Mouse (Mus musculus) heart, embryonic 14.5 days (tissue): ENCODE data around the gene Gfpt2. TPM values are rescaled to one million over a fixed set of nuclear protein-coding genes. Genes with fewer than 3 reads are reported as not detected.
"Not testable (repeated sequence)": the region's sequence is repeated elsewhere in the genome, so short reads cannot be mapped to it uniquely, and the experiment has no call there.

Experiments used
- ATAC-seq: fragments of 200-750 bp; cut with Nextera tagmentation; 2 replicates; pipeline ENCODE4 v1.8.0; 2017; ENCODE audit warnings: low read depth, moderate TSS enrichment; ENCODE audit not compliant: insufficient number of reproducible peaks, insufficient read depth, low FRiP score
- H3K27ac ChIP-seq, 2 experiments: fragments of 200-500 bp in 1 of 2; fragments of 300-500 bp in 1 of 2; sonication (generic) in 1 of 2; replicated peaks in 1 of 2; 2 replicates each; pipeline ENCODE4 v1.5.1; 2012 to 2014; ENCODE audit warnings: low read depth in 2 of 2, low read length in 2 of 2, control low read depth in 1 of 2, mild to moderate bottlenecking in 1 of 2, mixed read lengths in 1 of 2; ENCODE audit not compliant: control insufficient read depth in 1 of 2, insufficient read depth in 1 of 2
- H3K27me3 ChIP-seq: fragments of 300-500 bp; sonication (generic); 2 replicates; pipeline ENCODE4 v1.6.1; 2014; ENCODE audit warnings: mild to moderate bottlenecking, low read length, control low read depth; ENCODE audit not compliant: control insufficient read depth, insufficient read depth
- H3K36me3 ChIP-seq: fragments of 300-500 bp; sonication (generic); 2 replicates; pipeline ENCODE4 v1.6.1; 2014; ENCODE audit warnings: mild to moderate bottlenecking, control low read depth, low read length, mixed read lengths; ENCODE audit not compliant: control insufficient read depth, insufficient read depth
- H3K4me1 ChIP-seq, 2 experiments: fragments of 200-500 bp in 1 of 2; fragments of 300-500 bp in 1 of 2; sonication (generic) in 1 of 2; 2 replicates each; pipeline ENCODE4 v1.6.1; 2012 to 2014; ENCODE audit warnings: low read length in 2 of 2, control low read depth in 1 of 2, mixed read lengths in 1 of 2; ENCODE audit not compliant: control insufficient read depth in 2 of 2, insufficient read depth in 2 of 2
- H3K4me2 ChIP-seq: fragments of 300-500 bp; sonication (generic); 2 replicates; pipeline ENCODE4 v1.6.1; 2014; ENCODE audit warnings: mild to moderate bottlenecking, low read length
- H3K4me3 ChIP-seq, 2 experiments: fragments of 200-500 bp in 1 of 2; fragments of 300-500 bp in 1 of 2; sonication (generic) in 1 of 2; 2 replicates each; pipeline ENCODE4 v1.5.1; 2012 to 2014; ENCODE audit warnings: low read length in 2 of 2, mild to moderate bottlenecking in 2 of 2, control low read depth in 1 of 2, low read depth in 1 of 2, moderate library complexity in 1 of 2; ENCODE audit not compliant: control insufficient read depth in 1 of 2, insufficient read depth in 1 of 2
- H3K9ac ChIP-seq: fragments of 300-500 bp; sonication (generic); 2 replicates; pipeline ENCODE4 v1.6.1; 2014; ENCODE audit warnings: mild to moderate bottlenecking, low read length
- H3K9me3 ChIP-seq: fragments of 300-500 bp; sonication (generic); 2 replicates; pipeline ENCODE4 v1.6.1; 2016; ENCODE audit warnings: low read length, control low read depth; ENCODE audit not compliant: control insufficient read depth
- WGBS: fragments of 180-500 bp; shearing (Covaris S2); extraction: QIAGEN DNeasy Blood & Tissue Kit; methylation state at CpG from one replicate; pipeline ENCODE4 v1.1.7; 2014; 5-methylcytosine and 5-hydroxymethylcytosine counted together
- polyA plus RNA-seq: library from polyadenylated mRNA; unstranded; fragments of >200 nt; fragmentation: Nextera tagmentation; extraction: Ambion mirVana; gene quantifications from 2 replicates; pipeline ENCODE4 v1.2.1, GENCODE M21; 2014

Gfpt2 gene
- polyA plus RNA-seq, 1 experiment from 2014 or later = 7.8 TPM

DNA sequence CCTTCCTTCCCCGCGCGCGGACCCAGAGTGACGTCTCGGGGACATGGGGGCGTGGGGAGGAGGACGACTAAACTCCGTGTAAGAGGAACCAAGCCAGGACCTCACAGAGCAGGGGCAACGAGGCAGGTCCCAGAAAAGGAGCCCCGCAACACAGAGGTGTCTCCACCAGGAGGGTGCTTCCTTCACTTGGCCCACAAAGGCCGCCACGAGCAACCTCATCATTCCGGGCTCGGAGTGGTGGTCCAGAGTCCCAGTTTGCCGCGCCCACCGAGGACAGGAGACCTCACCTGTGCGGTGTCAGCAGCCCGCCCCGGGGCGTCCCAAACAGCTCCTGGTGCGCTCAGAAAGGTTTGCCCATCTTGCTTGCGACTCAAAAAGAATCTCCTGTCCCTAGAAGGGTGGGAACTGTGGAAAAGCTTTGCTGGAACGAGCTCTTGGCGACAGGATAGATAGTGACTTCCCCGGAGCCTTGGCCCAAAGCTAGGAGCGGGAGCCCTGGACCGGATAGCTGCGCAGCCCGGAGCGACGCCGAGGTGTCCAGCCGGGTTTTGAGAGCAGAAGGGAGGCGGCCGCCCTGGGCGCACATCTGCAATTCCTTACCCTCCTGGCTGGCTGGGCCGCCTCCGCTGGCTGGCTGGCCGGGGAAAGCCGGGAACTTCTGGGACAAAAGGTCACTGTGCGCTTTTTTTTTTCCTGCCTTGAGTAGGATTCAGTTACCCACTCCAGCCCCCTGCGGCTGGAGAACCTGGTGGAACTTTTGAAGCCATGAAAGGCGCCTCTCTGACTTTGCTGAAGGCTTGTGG, 565 bp downstream of the Gfpt2 start:
- 2% methylated on average over 40 of the region's 45 CpGs for WGBS
- Histone ChIP-seq H3K4me1 (peaks cover 6 to 10% of the 10 kb centered on the region in 2 experiments; a peak in 2 of 4 replicates), H3K27ac (peak overlapping the region in 1 of 2 experiments; percentile 33; a peak in 1 of 4 replicates), H3K36me3 (no peaks in the 10 kb centered on the region), H3K4me2 (peak overlapping the region; percentile 92), H3K9me3 (no peaks in the 10 kb centered on the region), H3K4me3 (peak overlapping the region; percentile 44 to 60), H3K27me3 (no peaks in the 10 kb centered on the region), H3K9ac (peak overlapping the region; percentile 61)
- ATAC-seq = 0 out of 2 replicates have a peak, but pooled peaks have one; percentile 9

DNA sequence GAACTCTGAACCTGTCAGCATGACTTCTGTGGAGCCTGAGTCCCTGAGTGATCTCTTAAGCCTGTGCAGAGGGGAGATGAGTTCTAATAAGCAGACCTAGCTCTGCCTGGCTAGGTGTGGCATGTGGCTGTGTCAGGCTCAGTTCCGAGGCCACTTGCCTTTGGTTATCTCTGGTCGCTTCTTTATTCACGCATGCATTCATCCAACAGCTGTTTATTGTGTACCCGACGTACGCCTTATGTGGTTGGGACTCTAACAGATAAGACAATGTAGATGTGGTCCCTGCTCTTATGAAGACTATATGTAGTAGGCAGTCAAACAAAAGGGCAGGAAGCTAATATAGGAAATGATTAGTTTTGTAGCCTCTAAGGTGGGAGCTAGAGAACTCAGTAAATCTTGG, 5.0 kb downstream of the Gfpt2 start:
- Histone ChIP-seq H3K4me1 (peaks cover 4 to 6% of the 10 kb centered on the region in 2 experiments; a peak in 2 of 4 replicates), H3K4me2 (no peak overlapping the region), H3K27me3 (no peaks in the 10 kb centered on the region), H3K27ac (no peak overlapping the region), H3K9ac (no peak overlapping the region), H3K9me3 (no peaks in the 10 kb centered on the region), H3K4me3 (no peak overlapping the region), H3K36me3 (no peaks in the 10 kb centered on the region)
- no peak for ATAC-seq
- 79% methylated on average over 6 of the region's 6 CpGs for WGBS

DNA sequence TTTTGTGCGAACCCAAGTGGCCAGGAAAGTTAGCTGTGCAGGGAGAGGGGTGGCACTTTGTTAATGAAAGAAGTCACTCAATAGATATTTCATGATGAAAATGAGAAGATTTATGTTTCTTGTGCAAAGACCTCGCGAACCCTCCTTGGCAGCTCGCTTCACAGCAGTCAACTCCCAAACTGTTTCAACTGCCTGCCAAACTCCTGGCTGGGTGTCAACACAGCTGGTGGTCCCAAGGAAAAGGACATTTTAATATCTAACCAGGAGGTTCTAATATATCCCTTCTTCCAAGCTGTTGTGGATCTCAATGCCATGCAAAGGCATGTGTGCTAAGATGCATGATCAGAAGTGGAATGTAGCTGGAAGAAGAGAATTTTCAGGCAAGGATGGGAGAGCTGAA, 7.5 kb downstream of the Gfpt2 start:
- no peaks in the 10 kb centered on the region for H3K36me3 ChIP-seq
- no peak for ATAC-seq
- H3K27ac ChIP-seq = no peak overlapping the region
- H3K4me2 ChIP-seq = no peak overlapping the region
- WGBS = 81% methylated on average over 4 of the region's 4 CpGs
- no peaks in the 10 kb centered on the region for H3K9me3 ChIP-seq
- H3K4me1 ChIP-seq = no peaks in the 10 kb centered on the region
- no peak overlapping the region for H3K9ac ChIP-seq
- H3K4me3 ChIP-seq = no peak overlapping the region
- H3K27me3 ChIP-seq = no peaks in the 10 kb centered on the region

- H3K36me3 ChIP-seq = 0 out of 2 replicates have a peak, but pooled peaks cover 4% of the 10 kb centered on the region
- WGBS = 93% methylated on average over 4 of the region's 4 CpGs
- no peak overlapping the region for H3K4me3 ChIP-seq
- no peaks in the 10 kb centered on the region for H3K27me3 ChIP-seq
- H3K9ac ChIP-seq = no peak overlapping the region
- no peak overlapping the region for H3K27ac ChIP-seq
- no peaks in the 10 kb centered on the region for H3K4me1 ChIP-seq
- no peak for ATAC-seq
- H3K9me3 ChIP-seq = no peaks in the 10 kb centered on the region
- no peak overlapping the region for H3K4me2 ChIP-seq
Observed at GRCm38 (mm10) chr11:49803801-49804200, 9.8 kb downstream of the Gfpt2 start.

GRCm38 (mm10) chr11:49806218-49806617, 12.2 kb downstream of the Gfpt2 start:
- 0 out of 2 replicates have a peak, but pooled peaks cover 7% of the 10 kb centered on the region for H3K36me3 ChIP-seq
- H3K9me3 ChIP-seq = no peaks in the 10 kb centered on the region
- peaks cover 3 to 5% of the 10 kb centered on the region in 2 experiments; a peak in 3 of 4 replicates for H3K4me1 ChIP-seq
- no peaks in the 10 kb centered on the region for H3K27me3 ChIP-seq
- no peak overlapping the region for H3K4me2 ChIP-seq
- H3K4me3 ChIP-seq = no peak overlapping the region
- H3K9ac ChIP-seq = no peak overlapping the region
- no peak overlapping the region for H3K27ac ChIP-seq
- 55% methylated on average over 3 of the region's 3 CpGs for WGBS
- no peak for ATAC-seq

DNA sequence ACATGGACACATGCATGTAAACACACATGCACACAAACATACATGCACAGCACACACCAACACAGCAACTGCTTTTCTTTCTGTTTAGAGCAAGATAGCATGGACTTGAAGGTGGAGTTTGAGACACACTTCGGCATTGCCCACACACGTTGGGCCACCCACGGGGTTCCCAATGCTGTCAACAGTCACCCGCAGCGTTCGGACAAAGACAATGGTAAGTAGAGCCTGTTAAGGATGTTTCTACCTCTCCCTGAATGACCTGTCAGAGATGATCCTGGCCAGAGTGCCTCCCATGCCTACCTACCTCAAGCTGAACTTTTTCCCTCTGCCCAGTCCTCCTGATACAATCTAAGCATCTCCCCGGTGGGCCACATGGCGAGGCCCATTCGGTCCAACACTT, 15.0 kb downstream of the Gfpt2 start:
- Histone ChIP-seq H3K4me2 (no peak overlapping the region), H3K27me3 (no peaks in the 10 kb centered on the region), H3K4me3 (no peak overlapping the region), H3K9ac (no peak overlapping the region), H3K27ac (no peak overlapping the region), H3K4me1 (peaks cover 3 to 5% of the 10 kb centered on the region in 2 experiments; a peak in 3 of 4 replicates), H3K9me3 (no peaks in the 10 kb centered on the region), H3K36me3 (0 out of 2 replicates have a peak, but pooled peaks cover 7% of the 10 kb centered on the region)
- 77% methylated on average over 9 of the region's 9 CpGs for WGBS
- no peak for ATAC-seq

- not testable (repeated sequence) for H3K4me3 ChIP-seq, H3K9ac ChIP-seq, H3K4me2 ChIP-seq, H3K9me3 ChIP-seq, H3K27me3 ChIP-seq, H3K36me3 ChIP-seq, ATAC-seq, H3K4me1 ChIP-seq
- peak overlapping the region; percentile 21 to 66; a peak in 2 of 4 replicates for H3K27ac ChIP-seq
- 65% methylated on average over 7 of the region's 7 CpGs for WGBS
Observed at GRCm38 (mm10) chr11:49810696-49811095, 16.7 kb downstream of the Gfpt2 start.
